Mouse (Mus musculus) forebrain, embryonic 15.5 days (tissue): ENCODE data around the gene Gm2a. TPM values are rescaled to one million over a fixed set of nuclear protein-coding genes. Genes with fewer than 3 reads are reported as not detected.
"Not testable (repeated sequence)": the region's sequence is repeated elsewhere in the genome, so short reads cannot be mapped to it uniquely, and the experiment has no call there.

Source experiments
- ATAC-seq: fragments of 200-750 bp; cut with Nextera tagmentation; replicated peaks from 2 replicates; pipeline ENCODE4 v1.8.0; 2017; ENCODE audit warnings: mild to moderate bottlenecking, moderate TSS enrichment, moderate library complexity
- H3K27ac ChIP-seq: fragments of 300-500 bp; sonication (generic); replicated peaks from 2 replicates; pipeline ENCODE4 v1.5.1; 2015; ENCODE audit warnings: mild to moderate bottlenecking, inconsistent platforms
- H3K27me3 ChIP-seq: fragments of 300-500 bp; sonication (generic); 2 replicates; pipeline ENCODE4 v1.6.1; 2015; ENCODE audit warnings: inconsistent platforms
- H3K36me3 ChIP-seq: fragments of 300-500 bp; sonication (generic); 2 replicates; pipeline ENCODE4 v1.6.1; 2015; ENCODE audit warnings: mild to moderate bottlenecking, inconsistent platforms
- H3K4me1 ChIP-seq: fragments of 300-500 bp; sonication (generic); 2 replicates; pipeline ENCODE4 v1.6.1; 2015; ENCODE audit warnings: inconsistent platforms
- H3K4me2 ChIP-seq: fragments of 300-500 bp; sonication (generic); replicated peaks from 2 replicates; pipeline ENCODE4 v1.6.1; 2015; ENCODE audit warnings: mild to moderate bottlenecking, inconsistent platforms
- H3K4me3 ChIP-seq: fragments of 300-500 bp; sonication (generic); 2 replicates; pipeline ENCODE4 v1.5.1; 2015; ENCODE audit warnings: mild to moderate bottlenecking, inconsistent platforms
- H3K9ac ChIP-seq: fragments of 300-500 bp; sonication (generic); replicated peaks from 2 replicates; pipeline ENCODE4 v1.6.1; 2015; ENCODE audit warnings: mild to moderate bottlenecking, inconsistent platforms
- H3K9me3 ChIP-seq: fragments of 300-500 bp; sonication (generic); 2 replicates; pipeline ENCODE4 v1.6.1; 2016; ENCODE audit warnings: inconsistent platforms
- WGBS: fragments of 180-500 bp; shearing (Covaris S2); methylation state at CpG from one replicate; pipeline ENCODE4 v1.1.7; 2015; ENCODE audit warnings: mixed read lengths; 5-methylcytosine and 5-hydroxymethylcytosine counted together
- polyA plus RNA-seq: library from polyadenylated mRNA; unstranded; fragments of >200 nt; fragmentation: Nextera tagmentation; extraction: Ambion mirVana; gene quantifications from 2 replicates; pipeline ENCODE4 v1.2.1, GENCODE M21; 2015

Gene Gm2a
- polyA plus RNA-seq, 1 experiment from 2014 or later, result 18.7 TPM

- under 1% methylated on average over 50 of the region's 50 CpGs for WGBS
- Histone ChIP-seq H3K9me3 (no peaks in the 10 kb centered on the region), H3K27me3 (peaks cover 4% of the 10 kb centered on the region; the same call in 1 of the 2 replicates), H3K36me3 (no peaks in the 10 kb centered on the region), H3K27ac (no peak within 1 kb of the TSS), H3K4me1 (peaks cover 28% of the 10 kb centered on the region), H3K4me2 (peak within 1 kb of the TSS; percentile 92), H3K4me3 (peak within 1 kb of the TSS; percentile 46), H3K9ac (peak within 1 kb of the TSS; percentile 51)
- peak; percentile 75 for ATAC-seq
Observed at GRCm38 (mm10) chr11:55077331-55078231, 20.3 kb upstream of the Gm2a start, which contains the start of gene Ccdc69. Ccdc69 (minus strand) TSS chr11:55078131.

DNA sequence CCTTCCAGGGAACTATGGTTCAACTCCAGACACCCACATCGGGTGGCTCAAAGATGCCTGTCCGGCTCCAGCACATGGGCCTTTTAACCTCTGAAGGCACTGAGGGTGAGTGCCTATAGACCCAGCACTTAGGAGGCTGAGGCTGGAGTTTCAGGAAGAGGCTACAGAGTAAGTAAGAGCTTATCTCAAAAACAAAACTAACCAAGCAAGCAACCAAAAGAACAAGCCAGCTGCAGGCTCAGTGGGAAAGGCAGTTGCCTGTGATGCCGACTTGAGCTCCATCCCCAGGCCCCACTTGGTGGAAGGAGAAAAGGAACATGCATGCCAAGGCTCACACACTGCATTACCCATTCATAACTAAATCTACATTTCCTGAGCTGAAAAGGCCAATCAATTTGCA, 19.4 kb upstream of the Gm2a start:
- Histone ChIP-seq H3K4me2 (no peak overlapping the region; the same call in 1 of the 2 replicates), H3K36me3 (no peaks in the 10 kb centered on the region), H3K4me3 (peak overlapping the region; percentile 46), H3K27ac (no peak overlapping the region), H3K9me3 (no peaks in the 10 kb centered on the region), H3K27me3 (peaks cover 4% of the 10 kb centered on the region; the same call in 1 of the 2 replicates), H3K4me1 (peaks cover 28% of the 10 kb centered on the region), H3K9ac (no peak overlapping the region)
- 57% methylated on average over 3 of the region's 3 CpGs for WGBS
- no peak for ATAC-seq

DNA sequence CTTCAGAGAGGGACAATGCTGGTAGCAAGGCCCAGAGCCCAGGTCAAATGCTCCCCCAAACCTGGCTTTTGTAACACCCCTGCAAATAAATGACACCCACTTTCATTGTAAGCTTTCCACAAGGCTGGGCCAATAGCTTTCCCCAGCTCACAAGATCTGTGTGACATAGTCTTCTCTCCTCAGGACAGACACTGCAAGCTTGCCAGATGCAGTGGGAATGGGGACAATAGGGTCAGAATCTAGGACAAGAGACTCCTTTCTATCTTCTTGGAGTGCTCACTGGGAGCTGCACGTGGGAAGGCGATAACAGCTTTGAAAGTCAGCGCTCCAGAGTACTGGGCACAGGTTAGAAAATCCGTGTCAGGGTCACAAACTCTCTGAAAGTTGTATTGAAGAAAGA, 18.7 kb upstream of the Gm2a start:
- Histone ChIP-seq H3K4me3 (no peak overlapping the region), H3K4me1 (peaks cover 28% of the 10 kb centered on the region), H3K9ac (no peak overlapping the region), H3K27ac (no peak overlapping the region), H3K4me2 (no peak overlapping the region), H3K9me3 (no peaks in the 10 kb centered on the region), H3K36me3 (no peaks in the 10 kb centered on the region), H3K27me3 (peaks cover 4% of the 10 kb centered on the region; the same call in 1 of the 2 replicates)
- WGBS, result 70% methylated on average over 4 of the region's 4 CpGs
- ATAC-seq, result no peak

- ATAC-seq, result no peak
- Histone ChIP-seq H3K9ac (no peak overlapping the region), H3K36me3 (no peaks in the 10 kb centered on the region), H3K4me3 (no peak overlapping the region), H3K4me1 (peaks cover 19% of the 10 kb centered on the region), H3K4me2 (no peak overlapping the region), H3K9me3 (no peaks in the 10 kb centered on the region), H3K27ac (no peak overlapping the region), H3K27me3 (peaks cover 4% of the 10 kb centered on the region; the same call in 1 of the 2 replicates)
- 89% methylated on average over 9 of the region's 9 CpGs for WGBS
Observed at GRCm38 (mm10) chr11:55081206-55081605, 16.7 kb upstream of the Gm2a start.

- Histone ChIP-seq H3K4me3 (no peak overlapping the region), H3K4me1 (no peaks in the 10 kb centered on the region), H3K36me3 (no peaks in the 10 kb centered on the region), H3K4me2 (no peak overlapping the region), H3K9ac (no peak overlapping the region), H3K27ac (no peak overlapping the region), H3K9me3 (no peaks in the 10 kb centered on the region), H3K27me3 (no peaks in the 10 kb centered on the region)
- 84% methylated on average over 4 of the region's 4 CpGs for WGBS
- ATAC-seq, result no peak
Observed at GRCm38 (mm10) chr11:55084629-55085028, 13.3 kb upstream of the Gm2a start.

GRCm38 (mm10) chr11:55085396-55085795, 12.5 kb upstream of the Gm2a start:
- WGBS, result 62% methylated on average over 5 of the region's 5 CpGs
- no peaks in the 10 kb centered on the region for H3K27me3 ChIP-seq

GRCm38 (mm10) chr11:55087006-55087405, 10.9 kb upstream of the Gm2a start:
- WGBS, result 6% methylated on average over 10 of the region's 10 CpGs
- no peaks in the 10 kb centered on the region for H3K36me3 ChIP-seq
- no peak overlapping the region for H3K27ac ChIP-seq
- no peaks in the 10 kb centered on the region for H3K9me3 ChIP-seq
- ATAC-seq, result no peak
- H3K4me2 ChIP-seq, result no peak overlapping the region
- no peaks in the 10 kb centered on the region for H3K27me3 ChIP-seq
- no peaks in the 10 kb centered on the region for H3K4me1 ChIP-seq
- H3K4me3 ChIP-seq, result no peak overlapping the region
- H3K9ac ChIP-seq, result no peak overlapping the region

More at GRCm38 (mm10) chr11:55085396-55085795, 12.5 kb upstream of the Gm2a start:
- Histone ChIP-seq H3K36me3 (no peaks in the 10 kb centered on the region), H3K4me2 (no peak overlapping the region), H3K4me3 (no peak overlapping the region), H3K9me3 (no peaks in the 10 kb centered on the region), H3K9ac (no peak overlapping the region), H3K4me1 (no peaks in the 10 kb centered on the region), H3K27ac (no peak overlapping the region)
- no peak for ATAC-seq

- Histone ChIP-seq H3K4me2 (no peak overlapping the region), H3K4me1 (no peaks in the 10 kb centered on the region), H3K36me3 (no peaks in the 10 kb centered on the region), H3K4me3 (no peak overlapping the region), H3K27ac (no peak overlapping the region), H3K9ac (no peak overlapping the region), H3K9me3 (no peaks in the 10 kb centered on the region), H3K27me3 (no peaks in the 10 kb centered on the region)
- 61% methylated on average over 2 of the region's 2 CpGs for WGBS
- no peak for ATAC-seq
Observed at GRCm38 (mm10) chr11:55089892-55090291, 8.0 kb upstream of the Gm2a start.

GRCm38 (mm10) chr11:55093096-55093495, 4.8 kb upstream of the Gm2a start:
- no peaks in the 10 kb centered on the region for H3K9me3 ChIP-seq
- H3K4me2 ChIP-seq, result no peak overlapping the region
- ATAC-seq, result no peak
- H3K36me3 ChIP-seq, result no peaks in the 10 kb centered on the region
- no peak overlapping the region for H3K27ac ChIP-seq
- H3K4me3 ChIP-seq, result no peak overlapping the region
- H3K27me3 ChIP-seq, result no peaks in the 10 kb centered on the region
- H3K9ac ChIP-seq, result no peak overlapping the region
- 0 out of 2 replicates have a peak, but pooled peaks cover 5% of the 10 kb centered on the region for H3K4me1 ChIP-seq
- 90% methylated on average over 7 of the region's 7 CpGs for WGBS

DNA sequence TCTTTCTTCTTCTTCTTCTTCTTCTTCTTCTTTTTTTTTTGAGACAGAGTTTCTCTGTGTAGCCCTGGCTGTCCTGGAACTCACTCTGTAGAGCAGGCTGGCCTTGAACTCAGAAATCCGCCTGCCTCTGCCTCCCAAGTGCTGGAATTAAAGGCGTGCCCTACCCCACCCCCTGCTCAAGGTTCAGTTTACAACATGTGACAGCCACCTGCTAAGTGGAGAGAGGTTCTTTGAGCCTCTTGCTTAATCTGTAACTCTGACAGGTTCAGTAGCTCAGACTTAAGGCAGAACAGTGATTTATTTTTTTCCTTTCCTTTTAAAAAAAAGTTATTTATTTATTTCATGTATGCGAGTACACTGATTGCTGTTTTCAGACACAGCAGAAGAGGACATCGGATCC, 1.6 kb upstream of the Gm2a start:
- not testable (repeated sequence) for H3K9ac ChIP-seq, H3K4me2 ChIP-seq, H3K9me3 ChIP-seq, H3K27ac ChIP-seq, ATAC-seq, H3K4me3 ChIP-seq, H3K27me3 ChIP-seq, H3K36me3 ChIP-seq
- peaks cover 17% of the 10 kb centered on the region for H3K4me1 ChIP-seq
- 88% methylated on average over 4 of the region's 4 CpGs for WGBS

DNA sequence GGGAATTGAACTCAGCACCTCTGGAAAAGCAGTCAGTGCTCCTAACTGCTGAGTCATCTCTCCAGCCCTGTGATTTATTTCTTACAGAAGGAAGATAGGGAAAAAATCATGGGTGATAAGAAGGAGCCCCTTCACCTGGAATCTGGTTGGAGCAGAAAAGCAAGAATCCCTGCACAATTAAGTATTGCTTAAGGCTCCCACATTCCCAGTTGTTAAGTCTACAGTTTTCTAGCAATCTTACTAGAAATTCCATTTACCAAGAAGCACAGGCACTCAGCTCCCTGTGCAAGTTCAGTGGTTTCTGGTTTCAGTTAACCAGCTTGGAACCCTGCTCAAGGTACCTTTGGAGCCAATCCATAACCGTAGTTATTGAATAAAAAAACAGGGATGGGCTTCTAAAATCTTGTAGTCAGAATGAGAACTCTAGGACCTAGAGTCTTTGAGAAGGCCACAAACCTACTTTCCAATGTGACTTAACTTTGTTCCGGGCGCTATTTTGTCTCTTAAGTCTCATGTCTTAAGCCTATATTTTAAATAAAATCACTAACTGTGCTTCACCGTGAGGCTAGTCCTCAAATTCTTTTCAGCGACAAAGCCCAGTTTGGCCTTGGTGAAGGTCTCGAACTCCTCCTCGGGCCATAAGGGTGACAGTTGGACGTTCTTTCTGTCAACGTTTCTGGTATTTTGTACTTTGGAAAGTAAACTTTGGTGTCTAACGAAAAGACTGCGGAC, 1.0 kb upstream of the Gm2a start:
- Histone ChIP-seq H3K27me3 (no peaks in the 10 kb centered on the region), H3K4me1 (peaks cover 17% of the 10 kb centered on the region), H3K9me3 (no peaks in the 10 kb centered on the region), H3K9ac (no peak overlapping the region), H3K4me2 (peak overlapping the region; percentile 61), H3K27ac (0 out of 2 replicates have a peak overlapping the region, but pooled peaks have one; percentile 73), H3K36me3 (no peaks in the 10 kb centered on the region), H3K4me3 (peak overlapping the region; percentile 50)
- 40% methylated on average over 11 of the region's 11 CpGs for WGBS
- no peak for ATAC-seq
